Mouse (Mus musculus) bone marrow macrophage, adult 2 months (primary cell): ENCODE results near the gene Thpo.

Experiments
- CTCF ChIP-seq: IDR thresholded peaks from 2 replicates; pipeline ENCODE4 v1.5.1; 2012; ENCODE audit warnings: low read depth, mild to moderate bottlenecking, low read length, moderate library complexity
- POLR2A ChIP-seq: IDR thresholded peaks from 2 replicates; pipeline ENCODE4 v1.6.1; 2012; ENCODE audit warnings: mild to moderate bottlenecking, low read depth, low read length, borderline replicate concordance

GRCm38 (mm10) chr16:20702522-20702893, 31.8 kb downstream of the Thpo start:
- TF ChIP-seq CTCF: peak; percentile 42; the same call in 1 of the 2 replicates
- TF ChIP-seq POLR2A: no peak
